Mouse (Mus musculus) spleen, embryonic (tissue): ENCODE measurements around the gene Atrnl1.

Experiments
- CTCF ChIA-PET: fragments of 350-600 bp; sonication (Branson Sonifier 250); formaldehyde crosslinking; loops from one replicate; lab custom pipeline; 2022; lab: Charles Lee

Atrnl1 gene

DNA sequence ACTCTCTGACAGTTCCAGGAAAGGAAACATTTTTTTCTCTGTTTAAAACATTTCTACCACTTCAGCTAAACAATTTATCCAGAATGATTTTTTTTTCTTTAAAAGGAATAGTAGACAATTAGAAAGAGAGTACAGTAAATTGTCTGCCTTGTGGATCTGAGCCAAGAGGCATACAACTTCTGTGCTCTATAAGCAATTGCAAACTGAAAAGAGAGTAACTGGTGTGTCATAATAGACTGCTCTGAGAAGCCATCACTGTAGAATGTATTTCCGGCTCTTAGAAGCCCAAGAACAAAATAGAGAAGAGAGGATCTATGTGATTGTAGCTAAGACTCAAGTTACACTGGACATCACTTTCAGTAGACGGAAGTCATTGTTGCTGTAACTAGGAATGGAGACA is 458.1 kb downstream of the Atrnl1 start:
- CTCF ChIA-PET: no interaction called here

- CTCF ChIA-PET: no interaction called here
Observed at GRCm38 (mm10) chr19:58072404-58072803, 461.6 kb downstream of the Atrnl1 start.

DNA sequence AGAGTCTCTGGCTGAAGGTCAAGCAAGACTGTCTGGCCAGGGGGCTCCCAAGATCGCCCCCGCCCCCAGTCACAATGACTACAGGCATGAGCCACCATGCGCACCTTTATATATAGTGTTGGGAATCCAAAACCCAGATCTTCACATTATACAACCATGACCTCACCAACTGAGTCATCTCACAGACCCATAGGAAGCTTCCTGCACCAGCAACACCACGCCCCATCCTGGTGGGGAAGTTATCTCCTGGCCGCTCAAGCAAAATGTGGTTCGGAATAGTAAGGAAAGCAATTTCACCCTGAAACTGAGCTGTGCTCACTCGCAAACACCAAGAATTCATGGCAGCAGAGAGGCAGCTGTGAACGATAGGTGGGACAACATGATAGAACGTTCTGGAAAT is 462.0 kb downstream of the Atrnl1 start:
- CTCF ChIA-PET: no interaction called here

- CTCF ChIA-PET: no interaction called here
Observed at GRCm38 (mm10) chr19:58075252-58075651, 464.4 kb downstream of the Atrnl1 start.

DNA sequence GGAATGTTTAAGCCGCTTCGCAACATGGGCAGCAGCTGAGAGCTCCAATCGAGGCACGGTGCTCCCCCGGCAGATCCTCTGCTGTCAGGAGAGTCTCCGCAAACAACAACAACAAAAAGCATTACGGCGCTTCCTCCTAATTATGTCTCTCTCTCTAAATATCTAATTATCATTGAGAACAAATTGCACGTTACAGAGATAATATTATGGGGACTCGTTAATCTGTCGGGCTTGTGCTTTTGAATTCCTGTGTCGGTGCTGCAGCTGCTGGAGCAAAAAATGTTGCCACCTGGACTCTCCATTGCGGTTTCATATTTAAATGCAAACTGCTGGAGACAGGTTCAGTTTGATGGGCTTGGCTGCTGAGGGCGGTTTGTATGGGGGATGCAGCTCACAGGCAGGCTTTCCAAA is 466.1 kb downstream of the Atrnl1 start:
- CTCF ChIA-PET: no interaction called here

DNA sequence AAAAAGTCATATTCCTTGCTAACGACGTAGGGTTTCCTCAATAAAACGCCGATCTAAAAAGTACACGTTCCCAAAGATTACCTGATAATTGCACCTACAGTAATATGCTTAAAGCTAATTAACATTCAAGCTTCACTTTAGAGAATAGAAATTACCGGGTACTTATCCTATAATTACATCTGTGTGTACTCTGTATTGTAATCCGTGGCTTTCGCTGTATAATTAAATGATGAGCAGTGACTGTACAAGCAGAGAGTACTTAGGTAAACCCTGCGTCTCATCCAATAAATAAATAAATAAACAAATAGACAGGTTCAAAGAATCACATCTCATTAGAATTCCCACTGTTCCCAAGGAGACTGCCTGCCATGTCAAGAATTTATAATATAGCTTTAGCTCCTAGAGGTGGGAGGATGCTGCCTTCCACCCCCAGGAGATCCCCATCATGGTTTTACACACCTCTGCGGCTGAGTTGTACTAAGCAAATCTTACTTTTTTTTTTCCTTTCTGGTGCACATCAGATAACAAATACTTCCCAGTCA is 466.8 kb downstream of the Atrnl1 start:
- CTCF ChIA-PET: no interaction called here

DNA sequence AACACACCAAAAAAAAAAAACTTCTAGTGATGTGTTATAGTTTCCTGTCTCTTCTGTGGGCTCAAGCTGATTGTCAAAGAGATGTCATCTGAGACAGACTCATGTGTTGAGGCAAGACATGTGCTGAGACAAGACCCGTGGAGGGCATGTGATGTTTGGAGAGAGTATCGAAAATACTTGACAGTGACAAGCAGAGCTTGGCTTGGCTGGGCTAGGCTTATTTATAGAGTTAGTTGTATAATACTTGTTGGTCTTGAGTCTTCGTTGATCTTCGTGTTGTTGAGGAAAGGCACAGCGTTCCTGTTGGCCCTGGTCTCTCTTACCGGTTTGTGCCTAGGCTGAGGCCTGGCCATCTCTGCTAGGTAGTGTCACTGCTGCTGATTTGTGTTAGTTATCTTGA is 469.3 kb downstream of the Atrnl1 start:
- CTCF ChIA-PET: no interaction called here

GRCm38 (mm10) chr19:58082751-58083150 is 471.9 kb downstream of the Atrnl1 start:
- CTCF ChIA-PET: no interaction called here

- CTCF ChIA-PET: no interaction called here
Observed at GRCm38 (mm10) chr19:58084826-58085225, 474.0 kb downstream of the Atrnl1 start.

- CTCF ChIA-PET: no interaction called here
Observed at GRCm38 (mm10) chr19:58086734-58087133, 475.9 kb downstream of the Atrnl1 start.

DNA sequence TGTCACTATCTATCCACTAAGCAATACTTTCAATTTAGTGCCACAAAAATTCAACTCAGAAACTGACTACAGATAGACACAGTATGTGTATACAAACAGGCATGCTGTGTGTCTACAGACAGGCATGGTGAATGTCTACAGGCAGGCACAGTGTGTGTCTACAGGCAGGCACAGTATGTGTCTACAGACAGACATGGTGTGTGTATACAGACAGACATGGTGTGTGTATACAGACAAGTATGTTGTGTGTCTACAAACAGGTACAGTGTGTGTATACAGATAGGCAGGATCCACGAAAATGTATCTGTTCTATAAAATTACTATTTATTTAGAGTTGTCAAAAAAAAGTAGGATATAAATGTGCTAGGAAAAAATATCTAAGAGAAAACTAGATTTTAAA is 477.1 kb downstream of the Atrnl1 start:
- CTCF ChIA-PET: no interaction called here

DNA sequence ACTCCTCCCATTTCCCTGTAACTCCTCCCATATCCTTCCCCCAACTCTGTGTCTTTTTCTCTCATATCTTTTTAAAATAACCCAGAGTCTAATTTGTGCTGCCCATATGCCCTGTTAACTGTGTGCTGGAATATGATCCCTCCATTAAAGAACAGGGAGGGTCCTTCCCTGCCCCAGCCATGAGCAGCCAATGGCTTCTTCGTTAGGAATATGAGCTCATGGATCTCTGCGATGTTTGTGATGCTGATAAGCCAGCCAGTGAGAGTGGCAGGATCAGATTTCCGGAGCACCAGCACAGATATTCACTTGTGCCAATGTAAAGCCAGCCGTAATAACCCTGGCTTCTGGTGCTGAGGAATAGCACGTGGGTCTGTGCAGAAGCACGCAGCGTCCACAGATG is 477.6 kb downstream of the Atrnl1 start:
- CTCF ChIA-PET: no interaction called here

- CTCF ChIA-PET: no interaction called here
Observed at GRCm38 (mm10) chr19:58091911-58092310, 481.1 kb downstream of the Atrnl1 start.

GRCm38 (mm10) chr19:58094781-58095543 is 484.1 kb downstream of the Atrnl1 start:
- CTCF ChIA-PET: no interaction called here

GRCm38 (mm10) chr19:58095776-58096175 is 484.9 kb downstream of the Atrnl1 start:
- CTCF ChIA-PET: no interaction called here

GRCm38 (mm10) chr19:58097195-58097594 is 486.4 kb downstream of the Atrnl1 start:
- CTCF ChIA-PET: no interaction called here

- CTCF ChIA-PET: no interaction called here
Observed at GRCm38 (mm10) chr19:58099539-58099938, 488.7 kb downstream of the Atrnl1 start.

DNA sequence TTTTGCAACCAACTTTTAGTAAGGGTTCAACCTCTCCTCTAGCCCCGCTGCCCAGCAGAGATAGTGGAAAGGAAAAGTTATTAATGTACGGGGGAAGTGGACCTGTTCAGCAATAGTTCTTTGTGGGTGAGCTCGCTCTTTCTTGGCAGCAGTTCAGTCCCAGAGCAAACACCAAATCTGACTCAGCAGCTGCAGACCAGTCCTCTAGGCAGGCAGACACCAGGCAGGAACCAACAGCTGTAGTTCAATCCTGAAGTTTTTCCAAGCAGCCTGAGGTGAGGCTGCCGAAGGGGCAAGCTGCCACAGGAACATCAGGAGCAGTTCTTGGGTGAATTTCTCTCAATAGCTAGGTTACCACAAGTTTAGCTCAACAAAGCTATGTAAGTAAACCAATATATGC is 489.5 kb downstream of the Atrnl1 start:
- CTCF ChIA-PET: no interaction called here

DNA sequence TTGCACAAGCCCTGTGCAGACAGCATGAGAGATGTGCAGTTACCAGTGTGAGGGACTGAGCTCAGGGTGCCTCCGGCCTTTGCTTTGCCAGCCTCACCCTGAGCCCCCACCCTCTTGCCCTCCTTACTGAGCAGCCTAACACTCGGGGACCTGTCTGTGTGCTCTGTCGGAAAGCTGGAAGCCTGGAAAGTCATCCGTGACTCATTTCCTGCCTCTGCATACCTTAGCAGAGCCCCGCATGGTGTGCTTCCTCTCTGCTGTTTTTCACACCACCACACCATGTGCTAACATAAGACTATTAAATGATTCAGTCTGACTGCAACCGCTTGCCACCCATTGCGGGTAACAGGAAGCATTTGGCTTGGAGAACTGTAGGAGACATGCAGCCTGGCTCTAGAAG is 493.7 kb downstream of the Atrnl1 start:
- CTCF ChIA-PET: no interaction called here

GRCm38 (mm10) chr19:58107632-58108031 is 496.8 kb downstream of the Atrnl1 start:
- CTCF ChIA-PET: no interaction called here

DNA sequence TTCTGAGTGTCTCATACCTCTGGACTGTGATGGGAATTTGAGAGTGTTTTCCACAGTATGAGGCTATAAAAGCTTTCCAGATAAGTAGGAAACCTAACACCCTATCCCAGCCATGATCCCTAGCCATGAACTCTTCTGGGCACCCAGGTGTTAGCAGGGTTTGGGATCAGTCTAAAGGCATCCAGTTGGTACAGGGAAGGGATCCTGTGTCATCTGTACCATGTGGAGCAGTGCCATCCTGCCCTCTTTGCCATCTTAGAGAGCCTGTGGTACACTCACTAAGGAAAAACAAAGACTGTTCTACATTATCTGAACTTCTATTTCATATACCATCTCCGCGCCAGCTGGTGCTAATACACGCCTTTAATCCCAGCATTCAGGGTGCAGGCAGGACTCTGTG is 499.7 kb downstream of the Atrnl1 start:
- CTCF ChIA-PET: no interaction called here

DNA sequence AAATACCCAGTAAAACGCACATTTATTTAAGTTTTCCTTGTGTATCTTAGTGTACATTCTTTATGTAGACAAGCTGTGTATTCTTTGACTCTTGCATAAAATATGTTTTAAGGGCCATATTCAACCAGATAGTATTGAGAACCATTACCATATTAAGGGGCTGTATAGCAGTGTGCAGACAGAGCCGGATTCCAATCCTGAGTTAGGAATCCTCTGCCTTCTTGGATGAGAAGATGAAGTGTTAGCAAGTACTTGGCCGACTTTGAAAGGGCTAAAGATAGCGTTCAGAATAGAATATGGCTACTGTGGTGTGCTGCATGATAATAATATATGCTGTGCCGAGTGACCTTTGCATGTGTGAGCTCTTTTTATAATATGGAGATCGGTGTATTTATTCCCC is 500.5 kb downstream of the Atrnl1 start:
- CTCF ChIA-PET: no interaction called here

DNA sequence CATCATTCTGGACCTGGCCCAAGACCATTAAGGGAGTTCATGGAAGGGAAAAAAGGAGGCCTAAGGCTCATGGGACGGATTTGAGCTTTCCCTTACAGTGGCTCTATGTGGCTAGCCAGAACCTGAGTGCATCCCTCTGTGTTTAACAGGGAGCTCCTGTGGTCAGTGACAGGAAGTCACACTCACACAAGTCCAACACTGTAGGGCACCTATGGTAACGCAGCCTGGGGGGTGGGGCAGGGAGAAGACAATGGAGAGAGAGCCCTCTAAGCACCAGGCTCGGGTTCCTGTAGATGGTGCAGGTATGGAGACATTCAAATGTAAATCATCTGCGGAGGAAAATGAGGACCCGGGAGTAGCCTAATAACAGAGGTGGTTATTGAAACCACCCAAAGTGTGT is 501.3 kb downstream of the Atrnl1 start:
- CTCF ChIA-PET: no interaction called here
